Mouse (Mus musculus): Measurements from ENCODE around the gene Ikzf1. TPM values are rescaled to one million over a fixed set of nuclear protein-coding genes. Genes with fewer than 3 reads are reported as not detected.
A peak's percentile ranks its signal among the peaks of the same experiment; 100 is the strongest.

Ikzf1 gene
- polyA plus RNA-seq, 1 experiment: 645 TPM

GRCm38 (mm10) chr11:11735155-11735554 lies 50.4 kb downstream of the Ikzf1 start:
- DNase-seq: no peak
- H3K4me1 ChIP-seq (replicated peaks; ENCODE audit: control insufficient read depth, insufficient read depth, low read length): peaks cover 54% of the 10 kb centered on the region
- no peaks in the 10 kb centered on the region for H3K27me3 ChIP-seq (ENCODE audit: control insufficient read depth, insufficient read depth, low read length)
- peaks cover 54% of the 10 kb centered on the region for H3K36me3 ChIP-seq (ENCODE audit: control insufficient read depth, insufficient read depth, low read length)
- H3K27ac ChIP-seq (ENCODE audit: control insufficient read depth, insufficient read depth, low read length): no peak overlapping the region
- WGBS: 93% methylated on average over 6 of the region's 6 CpGs
- TF ChIP-seq POLR2A (IDR thresholded peaks at IDR 0.05; ENCODE audit: control insufficient read depth, extremely low read depth, insufficient read depth, low read length, poor library complexity): no peak
- no peak for TF ChIP-seq CTCF (IDR thresholded peaks at IDR 0.05; ENCODE audit: borderline replicate concordance, control insufficient read depth, extremely low read depth, insufficient read depth, low read length, poor library complexity)
- H3K4me3 ChIP-seq (ENCODE audit: control insufficient read depth, insufficient read depth, low read length): no peak overlapping the region

- Histone ChIP-seq H3K4me3 (ENCODE audit: control insufficient read depth, insufficient read depth, low read length) (no peak overlapping the region), H3K27me3 (ENCODE audit: control insufficient read depth, insufficient read depth, low read length) (no peaks in the 10 kb centered on the region), H3K4me1 (replicated peaks; ENCODE audit: control insufficient read depth, insufficient read depth, low read length) (peaks cover 54% of the 10 kb centered on the region), H3K36me3 (ENCODE audit: control insufficient read depth, insufficient read depth, low read length) (peaks cover 54% of the 10 kb centered on the region), H3K27ac (ENCODE audit: control insufficient read depth, insufficient read depth, low read length) (peak overlapping the region; percentile 54)
- TF ChIP-seq POLR2A (IDR thresholded peaks at IDR 0.05; ENCODE audit: control insufficient read depth, extremely low read depth, insufficient read depth, low read length, poor library complexity): no peak
- no peak for DNase-seq
- WGBS: 9% methylated on average over 4 of the region's 4 CpGs
Measured at GRCm38 (mm10) chr11:11736948-11737347, 52.1 kb downstream of the Ikzf1 start.

GRCm38 (mm10) chr11:11737562-11737961 lies 52.8 kb downstream of the Ikzf1 start:
- TF ChIP-seq CTCF (IDR thresholded peaks at IDR 0.05; ENCODE audit: borderline replicate concordance, control insufficient read depth, extremely low read depth, insufficient read depth, low read length, poor library complexity): no peak
- no peak overlapping the region for H3K27ac ChIP-seq (ENCODE audit: control insufficient read depth, insufficient read depth, low read length)
- 76% methylated on average over 2 of the region's 2 CpGs for WGBS
- H3K4me1 ChIP-seq (replicated peaks; ENCODE audit: control insufficient read depth, insufficient read depth, low read length): peaks cover 54% of the 10 kb centered on the region
- no peaks in the 10 kb centered on the region for H3K27me3 ChIP-seq (ENCODE audit: control insufficient read depth, insufficient read depth, low read length)
- no peak for DNase-seq
- H3K4me3 ChIP-seq (ENCODE audit: control insufficient read depth, insufficient read depth, low read length): no peak overlapping the region
- peaks cover 55% of the 10 kb centered on the region for H3K36me3 ChIP-seq (ENCODE audit: control insufficient read depth, insufficient read depth, low read length)

- no peaks in the 10 kb centered on the region for H3K27me3 ChIP-seq (ENCODE audit: control insufficient read depth, insufficient read depth, low read length)
- 81% methylated on average over 3 of the region's 3 CpGs for WGBS
- peaks cover 47% of the 10 kb centered on the region for H3K36me3 ChIP-seq (ENCODE audit: control insufficient read depth, insufficient read depth, low read length)
- no peak overlapping the region for H3K4me3 ChIP-seq (ENCODE audit: control insufficient read depth, insufficient read depth, low read length)
- peak; percentile 31 for DNase-seq
- H3K4me1 ChIP-seq (replicated peaks; ENCODE audit: control insufficient read depth, insufficient read depth, low read length): peaks cover 42% of the 10 kb centered on the region
- no peak for TF ChIP-seq POLR2A (IDR thresholded peaks at IDR 0.05; ENCODE audit: control insufficient read depth, extremely low read depth, insufficient read depth, low read length, poor library complexity)
- TF ChIP-seq CTCF (IDR thresholded peaks at IDR 0.05; ENCODE audit: borderline replicate concordance, control insufficient read depth, extremely low read depth, insufficient read depth, low read length, poor library complexity): no peak
- no peak overlapping the region; the same call in 1 of the 2 replicates for H3K27ac ChIP-seq (ENCODE audit: control insufficient read depth, insufficient read depth, low read length)
Measured at GRCm38 (mm10) chr11:11739054-11739453, 54.3 kb downstream of the Ikzf1 start.

- no peak for DNase-seq
- H3K36me3 ChIP-seq (ENCODE audit: control insufficient read depth, insufficient read depth, low read length): peaks cover 48% of the 10 kb centered on the region
- peaks cover 34% of the 10 kb centered on the region for H3K4me1 ChIP-seq (replicated peaks; ENCODE audit: control insufficient read depth, insufficient read depth, low read length)
- no peak overlapping the region for H3K4me3 ChIP-seq (ENCODE audit: control insufficient read depth, insufficient read depth, low read length)
- H3K27me3 ChIP-seq (ENCODE audit: control insufficient read depth, insufficient read depth, low read length): no peaks in the 10 kb centered on the region
- WGBS: 31% methylated on average over 5 of the region's 5 CpGs
- H3K27ac ChIP-seq (ENCODE audit: control insufficient read depth, insufficient read depth, low read length): peak overlapping the region; percentile 73
- TF ChIP-seq CTCF (IDR thresholded peaks at IDR 0.05; ENCODE audit: borderline replicate concordance, control insufficient read depth, extremely low read depth, insufficient read depth, low read length, poor library complexity) (no peak), POLR2A (IDR thresholded peaks at IDR 0.05; ENCODE audit: control insufficient read depth, extremely low read depth, insufficient read depth, low read length, poor library complexity) (no peak)
Measured at GRCm38 (mm10) chr11:11740603-11741002, 55.8 kb downstream of the Ikzf1 start.

- Histone ChIP-seq H3K27me3 (ENCODE audit: control insufficient read depth, insufficient read depth, low read length) (no peaks in the 10 kb centered on the region), H3K4me1 (replicated peaks; ENCODE audit: control insufficient read depth, insufficient read depth, low read length) (peaks cover 27% of the 10 kb centered on the region), H3K36me3 (ENCODE audit: control insufficient read depth, insufficient read depth, low read length) (peaks cover 52% of the 10 kb centered on the region), H3K27ac (ENCODE audit: control insufficient read depth, insufficient read depth, low read length) (peak overlapping the region; percentile 54), H3K4me3 (ENCODE audit: control insufficient read depth, insufficient read depth, low read length) (no peak overlapping the region)
- 3% methylated on average over 5 of the region's 5 CpGs for WGBS
- TF ChIP-seq POLR2A (IDR thresholded peaks at IDR 0.05; ENCODE audit: control insufficient read depth, extremely low read depth, insufficient read depth, low read length, poor library complexity): no peak
- TF ChIP-seq CTCF (IDR thresholded peaks at IDR 0.05; ENCODE audit: borderline replicate concordance, control insufficient read depth, extremely low read depth, insufficient read depth, low read length, poor library complexity): no peak
- DNase-seq: peak; percentile 45
Measured at GRCm38 (mm10) chr11:11741574-11741973, 56.8 kb downstream of the Ikzf1 start.

- peak; percentile 80 for DNase-seq
Measured at GRCm38 (mm10) chr11:11742626-11743025, 57.8 kb downstream of the Ikzf1 start.

More at GRCm38 (mm10) chr11:11742626-11743025, 57.8 kb downstream of the Ikzf1 start:
- 25% methylated on average over 2 of the region's 2 CpGs for WGBS
- no peak overlapping the region for H3K4me3 ChIP-seq (ENCODE audit: control insufficient read depth, insufficient read depth, low read length)
- no peak overlapping the region; the same call in 1 of the 2 replicates for H3K27ac ChIP-seq (ENCODE audit: control insufficient read depth, insufficient read depth, low read length)
- H3K36me3 ChIP-seq (ENCODE audit: control insufficient read depth, insufficient read depth, low read length): peaks cover 52% of the 10 kb centered on the region
- H3K4me1 ChIP-seq (replicated peaks; ENCODE audit: control insufficient read depth, insufficient read depth, low read length): peaks cover 18% of the 10 kb centered on the region
- no peaks in the 10 kb centered on the region for H3K27me3 ChIP-seq (ENCODE audit: control insufficient read depth, insufficient read depth, low read length)
- no peak for TF ChIP-seq CTCF (IDR thresholded peaks at IDR 0.05; ENCODE audit: borderline replicate concordance, control insufficient read depth, extremely low read depth, insufficient read depth, low read length, poor library complexity)
